Mouse (Mus musculus) liver, adult 2 months (tissue): ENCODE data around the gene Taok3.

ENCODE experiments used
- CTCF ChIP-seq: fragments of 200-500 bp; IDR thresholded peaks from 2 replicates; pipeline ENCODE4 v1.5.1; 2011; ENCODE audit warnings: low read depth, low read length, control low read depth
- POLR2A ChIP-seq: fragments of 200-500 bp; IDR thresholded peaks from 2 replicates; pipeline ENCODE4 v1.6.1; 2011; ENCODE audit warnings: low read length, control low read depth; ENCODE audit not compliant: insufficient read depth; ENCODE audit errors: extremely low read depth

DNA sequence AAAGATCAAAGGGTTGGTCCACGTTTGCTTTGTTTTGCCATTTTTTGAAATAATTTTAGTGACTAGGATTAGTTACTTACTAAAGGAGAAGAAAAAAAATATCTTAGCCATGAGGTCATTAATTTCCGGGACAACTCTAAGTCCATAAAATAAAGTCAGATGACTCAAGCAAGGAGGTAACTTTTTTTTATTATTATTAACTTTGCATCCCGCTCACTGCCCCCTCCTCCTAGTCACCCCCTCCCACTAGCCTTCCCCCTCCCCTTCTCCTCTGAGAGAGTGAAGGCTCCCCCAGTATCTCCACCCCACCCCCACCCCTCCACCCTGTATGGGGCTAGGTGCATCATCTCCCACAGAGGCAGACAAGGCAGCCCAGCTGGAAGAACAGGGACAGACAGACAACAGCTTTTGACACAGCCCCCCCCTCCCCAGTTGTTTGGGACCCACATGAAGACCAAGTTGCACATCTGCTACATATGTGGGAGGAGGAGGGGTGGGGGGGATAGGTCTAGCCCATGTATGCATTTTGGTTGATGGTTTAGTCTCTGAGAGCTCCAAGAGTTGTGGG is 15.0 kb downstream of the Taok3 start:
- TF ChIP-seq CTCF (no peak), POLR2A (no peak)
